Mouse (Mus musculus) gonadal fat pad, adult 2 months (tissue): ENCODE results near the gene 1810037I17Rik. TPM values are rescaled to one million over a fixed set of nuclear protein-coding genes. Genes with fewer than 3 reads are reported as not detected.
"Not testable (repeated sequence)": the region's sequence is repeated elsewhere in the genome, so short reads cannot be mapped to it uniquely, and the experiment has no call there.

Source experiments
- DNase-seq: peaks from one replicate; pipeline ENCODE4 v3.0.0-alpha.2; 2012; ENCODE audit warnings: low read depth
- polyA plus RNA-seq: library from polyadenylated mRNA; depleted of rRNA; stranded (reverse); fragments of >200 nt; gene quantifications from 2 replicates; pipeline ENCODE4 v1.2.3, GENCODE M21; 2012; rRNA removed

The 1810037I17Rik gene
- polyA plus RNA-seq, 1 experiment: 84.7 TPM

DNA sequence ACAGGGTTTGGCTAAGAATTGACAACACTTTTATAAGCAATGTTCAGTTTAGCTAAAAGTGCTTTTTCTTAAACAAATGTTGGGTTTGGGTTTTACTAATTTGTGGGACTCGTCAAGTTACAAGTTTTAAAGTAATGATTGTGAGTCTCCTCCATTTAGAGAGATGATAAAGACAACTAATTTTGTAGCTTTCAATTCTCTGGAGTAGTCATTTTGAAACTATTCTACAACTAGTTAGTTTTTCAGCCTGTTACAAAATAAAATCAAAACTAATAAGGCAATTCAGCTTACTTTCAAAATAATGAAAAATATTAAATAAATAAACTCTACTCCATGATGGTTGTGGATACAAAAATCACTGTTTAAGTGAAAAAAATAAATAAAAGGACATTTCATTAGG, 8.5 kb downstream of the 1810037I17Rik start:
- no peak for DNase-seq

- not testable (repeated sequence) for DNase-seq
Measured at GRCm38 (mm10) chr3:122937176-122937575, 13.2 kb downstream of the 1810037I17Rik start.

- DNase-seq: no peak
Measured at GRCm38 (mm10) chr3:122939215-122939614, 15.2 kb downstream of the 1810037I17Rik start.

- DNase-seq: no peak
Measured at GRCm38 (mm10) chr3:122943387-122943890, 19.4 kb downstream of the 1810037I17Rik start.

DNA sequence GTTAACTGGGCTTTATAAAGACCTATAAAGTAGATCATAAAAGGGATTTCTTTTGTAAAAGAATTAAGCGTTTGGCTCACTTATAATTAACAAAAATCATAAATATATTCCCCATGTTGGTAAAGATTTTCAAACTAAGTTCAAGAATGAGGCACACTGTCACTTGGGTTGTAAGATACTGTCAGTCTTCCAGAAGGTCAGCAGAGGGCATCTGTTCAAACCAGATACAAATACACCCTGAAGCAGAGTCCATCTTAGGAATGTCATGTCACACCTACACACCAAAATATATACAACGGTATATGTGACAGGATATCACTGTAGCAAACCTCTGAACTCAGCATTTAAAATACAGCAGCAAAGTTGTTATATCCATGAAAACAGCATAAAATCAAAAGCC, 26.1 kb downstream of the 1810037I17Rik start:
- DNase-seq: no peak

DNA sequence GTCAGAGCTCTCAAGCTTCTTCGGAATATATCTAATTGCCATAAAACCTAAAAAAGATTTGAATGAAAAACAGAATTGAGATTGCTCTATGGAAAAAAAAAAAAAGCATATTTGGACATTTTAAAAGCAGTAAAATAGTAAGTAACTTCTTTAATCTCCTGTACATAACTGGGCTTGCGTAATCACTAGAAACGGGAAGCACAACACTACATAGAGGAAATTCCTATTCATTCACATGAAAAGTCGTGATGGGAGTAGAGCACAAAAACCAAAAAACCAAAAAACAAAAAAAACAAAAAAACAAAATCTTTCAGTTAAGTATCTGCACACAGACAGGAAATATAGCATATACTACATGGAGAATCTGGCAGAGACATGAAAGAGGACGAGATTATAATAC, 40.3 kb downstream of the 1810037I17Rik start:
- no peak for DNase-seq

DNA sequence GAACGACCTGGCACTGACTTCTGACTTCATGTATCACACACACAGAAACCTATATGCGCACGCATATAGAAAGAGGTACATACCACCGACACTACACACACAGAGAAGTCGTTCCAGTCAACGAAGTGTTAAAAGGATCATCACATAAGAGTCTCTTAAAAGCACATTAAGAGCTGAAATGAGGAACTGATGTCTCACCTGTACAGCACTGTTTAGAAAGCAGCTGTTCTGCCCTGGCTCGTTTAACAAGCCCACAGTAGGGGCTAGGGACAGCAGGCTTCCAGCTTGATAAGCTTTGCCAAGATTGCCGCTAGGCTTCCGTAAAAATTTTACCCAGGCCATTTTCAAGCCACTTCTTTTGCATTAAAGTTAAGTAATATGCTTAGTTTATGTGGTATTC, 44.4 kb downstream of the 1810037I17Rik start:
- DNase-seq: no peak

- DNase-seq: no peak
Measured at GRCm38 (mm10) chr3:122972126-122972822, 48.3 kb downstream of the 1810037I17Rik start.

GRCm38 (mm10) chr3:122974833-122975232, 50.8 kb downstream of the 1810037I17Rik start:
- DNase-seq: no peak

- DNase-seq: no peak
Measured at GRCm38 (mm10) chr3:122975363-122975762, 51.4 kb downstream of the 1810037I17Rik start.

Other genes with a start within 250 kb of the 1810037I17Rik start
- 2.6 and 3.0 TPM in 2 replicates for gene Pde5a, start 195.3 kb upstream of the 1810037I17Rik start, polyA plus RNA-seq
- not detected in 2 replicates for gene Fabp2, start 29.1 kb upstream of the 1810037I17Rik start, polyA plus RNA-seq
- not detected in 2 replicates for gene Gm10959, start 4.8 kb upstream of the 1810037I17Rik start, polyA plus RNA-seq
- gene Usp53, start 60.3 kb downstream of the 1810037I17Rik start, polyA plus RNA-seq: 6.3 and 8.5 TPM in 2 replicates
- gene Myoz2, start 110.8 kb downstream of the 1810037I17Rik start, polyA plus RNA-seq: 0.15 TPM in 1 of 2 replicates, not detected in the other